Mouse (Mus musculus) C2C12 (cell line): ENCODE data around the gene Gpatch2l. TPM values are rescaled to one million over a fixed set of nuclear protein-coding genes. Genes with fewer than 3 reads are reported as not detected.

ENCODE experiments used
- H3K27me3 ChIP-seq: one replicate; pipeline ENCODE4 v1.6.1; 2011; ENCODE audit not compliant: control insufficient read depth, insufficient read depth, insufficient read length
- H3K36me3 ChIP-seq: one replicate; pipeline ENCODE4 v1.6.1; 2011; ENCODE audit not compliant: control insufficient read depth, insufficient read depth
- H3K4me3 ChIP-seq: one replicate; pipeline ENCODE4 v1.5.1; 2011; ENCODE audit warnings: mild to moderate bottlenecking, control low read depth; ENCODE audit not compliant: poor library complexity, insufficient read depth, severe bottlenecking
- H3K79me2 ChIP-seq: one replicate; pipeline ENCODE4 v1.6.1; 2011; ENCODE audit not compliant: control insufficient read depth, insufficient read depth
- H3K79me3 ChIP-seq: one replicate; pipeline ENCODE4 v1.6.1; 2011; ENCODE audit warnings: low read depth, control low read depth
- H3ac ChIP-seq: one replicate; pipeline ENCODE3; 2011; ENCODE audit warnings: low read depth; ENCODE audit not compliant: control insufficient read depth, insufficient read length
- CEBPB ChIP-seq: IDR thresholded peaks from one replicate; pipeline ENCODE4 v1.6.1; 2011; ENCODE audit warnings: low read depth, mild to moderate bottlenecking, control low read depth, moderate library complexity
- CTCF ChIP-seq: IDR thresholded peaks from one replicate; pipeline ENCODE4 v1.5.1; 2011; ENCODE audit not compliant: control insufficient read depth, insufficient read depth, insufficient read length
- FOSL1 ChIP-seq: IDR thresholded peaks from one replicate; pipeline ENCODE4 v1.8.0; 2011; ENCODE audit warnings: mild to moderate bottlenecking, low read length; ENCODE audit not compliant: poor library complexity, insufficient read depth, severe bottlenecking
- MAX ChIP-seq: IDR thresholded peaks from one replicate; pipeline ENCODE4 v1.6.1; 2011; ENCODE audit warnings: mild to moderate bottlenecking, control low read depth
- MYOD1 ChIP-seq: IDR thresholded peaks from one replicate; pipeline ENCODE4 v1.6.1; 2011; ENCODE audit warnings: low read depth; ENCODE audit not compliant: control insufficient read depth, insufficient read length
- MYOG ChIP-seq: IDR thresholded peaks from one replicate; pipeline ENCODE4 v1.6.1; 2011; ENCODE audit not compliant: control insufficient read depth, insufficient read length; ENCODE audit errors: extremely low read depth
- USF1 ChIP-seq: IDR thresholded peaks from one replicate; pipeline ENCODE4 v1.6.1; 2011; ENCODE audit warnings: low read depth, mild to moderate bottlenecking, control low read depth, moderate library complexity
- polyA plus RNA-seq: library from polyadenylated mRNA; unstranded; fragments of >200 nt; fragmentation: generic; extraction: Trizol; gene quantifications from one replicate; pipeline ENCODE4 v1.2.1, GENCODE M21; 2012; ENCODE audit warnings: missing spikeins

Gene Gpatch2l
- polyA plus RNA-seq, 1 experiment, result 7.2 TPM

GRCm38 (mm10) chr12:86309902-86310301, 68.2 kb downstream of the Gpatch2l start:
- Histone ChIP-seq H3K27me3 (peaks cover 6% of the 10 kb centered on the region), H3K36me3 (no peaks in the 10 kb centered on the region), H3K79me3 (no peaks in the 10 kb centered on the region), H3ac (no peak overlapping the region), H3K4me3 (no peak overlapping the region), H3K79me2 (no peaks in the 10 kb centered on the region)
- TF ChIP-seq FOSL1 (no peak), USF1 (no peak), CTCF (no peak), MAX (no peak), MYOD1 (no peak), MYOG (no peak), CEBPB (no peak)

- Histone ChIP-seq H3K79me3 (no peaks in the 10 kb centered on the region), H3K36me3 (no peaks in the 10 kb centered on the region), H3K27me3 (peaks cover 25% of the 10 kb centered on the region), H3K4me3 (no peak overlapping the region), H3K79me2 (no peaks in the 10 kb centered on the region), H3ac (no peak overlapping the region)
- no peak for TF ChIP-seq CTCF
- TF ChIP-seq FOSL1, result no peak
- TF ChIP-seq MYOD1, result no peak
- TF ChIP-seq MYOG, result no peak
- no peak for TF ChIP-seq MAX
- TF ChIP-seq USF1, result no peak
- TF ChIP-seq CEBPB, result no peak
Measured at GRCm38 (mm10) chr12:86320629-86321028, 79.0 kb downstream of the Gpatch2l start.

GRCm38 (mm10) chr12:86324297-86324696, 82.6 kb downstream of the Gpatch2l start:
- Histone ChIP-seq H3K4me3 (no peak overlapping the region), H3K36me3 (no peaks in the 10 kb centered on the region), H3K79me2 (no peaks in the 10 kb centered on the region), H3ac (no peak overlapping the region), H3K27me3 (peaks cover 18% of the 10 kb centered on the region), H3K79me3 (no peaks in the 10 kb centered on the region)
- no peak for TF ChIP-seq FOSL1
- TF ChIP-seq CEBPB, result no peak
- no peak for TF ChIP-seq MYOG
- no peak for TF ChIP-seq USF1
- TF ChIP-seq MYOD1, result no peak
- TF ChIP-seq MAX, result no peak
- no peak for TF ChIP-seq CTCF

GRCm38 (mm10) chr12:86329813-86330212, 88.2 kb downstream of the Gpatch2l start:
- Histone ChIP-seq H3ac (no peak overlapping the region), H3K36me3 (no peaks in the 10 kb centered on the region), H3K79me3 (no peaks in the 10 kb centered on the region), H3K4me3 (no peak overlapping the region), H3K27me3 (peaks cover 14% of the 10 kb centered on the region), H3K79me2 (no peaks in the 10 kb centered on the region)
- TF ChIP-seq CEBPB, result no peak
- TF ChIP-seq MAX, result no peak
- no peak for TF ChIP-seq MYOG
- no peak for TF ChIP-seq FOSL1
- no peak for TF ChIP-seq USF1
- no peak for TF ChIP-seq MYOD1
- no peak for TF ChIP-seq CTCF

- Histone ChIP-seq H3K79me3 (no peaks in the 10 kb centered on the region), H3K79me2 (no peaks in the 10 kb centered on the region), H3K4me3 (no peak overlapping the region), H3K36me3 (no peaks in the 10 kb centered on the region), H3K27me3 (peaks cover 14% of the 10 kb centered on the region), H3ac (no peak overlapping the region)
- TF ChIP-seq CEBPB (no peak), MYOD1 (no peak), USF1 (no peak), FOSL1 (no peak), CTCF (no peak), MAX (no peak), MYOG (no peak)
Measured at GRCm38 (mm10) chr12:86330684-86331083, 89.0 kb downstream of the Gpatch2l start.

GRCm38 (mm10) chr12:86331248-86331647, 89.6 kb downstream of the Gpatch2l start:
- no peaks in the 10 kb centered on the region for H3K79me3 ChIP-seq
- H3K36me3 ChIP-seq, result no peaks in the 10 kb centered on the region
- no peak overlapping the region for H3K4me3 ChIP-seq
- H3ac ChIP-seq, result no peak overlapping the region
- TF ChIP-seq MAX (no peak), USF1 (no peak), MYOD1 (no peak), FOSL1 (no peak), CEBPB (no peak), CTCF (no peak)
- peaks cover 14% of the 10 kb centered on the region for H3K27me3 ChIP-seq
- no peaks in the 10 kb centered on the region for H3K79me2 ChIP-seq
